Mouse (Mus musculus) gastrocnemius, postnatal 25 days (tissue): Measurements from ENCODE around the gene Galntl6. TPM values are rescaled to one million over a fixed set of nuclear protein-coding genes. Genes with fewer than 3 reads are reported as not detected.

Experiments used
- DNase-seq: peaks from one replicate; pipeline ENCODE4 v3.0.0; 2022
- total RNA-seq, 2 experiments: library from RNA; stranded (reverse); gene quantifications; 1 replicate in 1 of 2; 2 replicates in 1 of 2; pipeline ENCODE4 v1.2.3; 2021

Gene Galntl6
- total RNA-seq, 2 experiments from 2014 or later = not detected

DNA sequence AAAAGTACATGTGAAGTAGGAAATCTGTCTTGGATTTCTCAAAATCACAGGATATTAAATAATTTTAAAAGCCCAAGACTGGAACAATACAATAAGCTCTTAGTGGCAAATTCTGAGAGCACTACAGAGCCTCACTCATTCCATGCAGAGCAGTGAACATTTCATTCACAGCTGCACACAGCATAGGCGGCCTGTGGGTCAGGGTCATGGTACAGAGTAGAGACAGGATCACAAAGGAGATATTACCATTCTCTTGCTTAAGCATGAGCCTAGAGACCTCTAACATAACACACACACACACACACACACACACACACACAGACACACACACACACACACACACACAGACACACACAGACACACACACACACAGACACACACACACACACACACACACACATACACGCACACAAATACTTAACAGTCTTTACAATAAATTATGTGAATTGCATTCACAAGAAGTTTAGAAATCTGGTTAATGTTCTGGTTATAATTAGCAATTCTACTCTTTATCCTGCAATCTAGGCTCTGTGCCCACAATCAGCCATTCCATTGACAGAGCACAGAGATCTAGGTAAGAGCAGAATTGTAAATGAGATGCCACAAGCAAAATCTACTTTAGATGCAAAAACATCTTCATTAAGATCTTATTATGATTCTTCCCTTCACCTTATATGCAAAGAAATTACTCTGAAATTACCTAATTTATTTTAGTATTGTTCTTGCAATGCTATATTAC lies 653.7 kb downstream of the Galntl6 start:
- no peak for DNase-seq

DNA sequence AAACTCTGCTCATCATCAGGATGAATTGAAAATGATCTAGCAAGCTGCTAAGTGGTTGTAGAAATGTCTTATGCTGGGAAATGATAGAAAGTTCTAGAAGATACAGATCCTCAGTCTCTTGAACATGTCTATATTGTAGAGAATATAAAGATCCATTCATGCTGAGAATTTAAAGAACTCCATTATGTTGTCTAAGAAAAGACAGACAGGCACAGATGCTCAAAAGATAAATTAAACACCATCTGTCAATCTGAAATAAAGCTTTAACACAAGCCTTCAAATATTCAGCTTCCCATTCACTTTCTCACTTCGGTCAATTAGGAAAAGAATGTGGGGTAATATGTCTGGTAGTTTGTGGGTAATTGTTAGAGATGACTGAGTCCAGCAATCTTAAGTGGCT lies 658.8 kb downstream of the Galntl6 start:
- no peak for DNase-seq

DNA sequence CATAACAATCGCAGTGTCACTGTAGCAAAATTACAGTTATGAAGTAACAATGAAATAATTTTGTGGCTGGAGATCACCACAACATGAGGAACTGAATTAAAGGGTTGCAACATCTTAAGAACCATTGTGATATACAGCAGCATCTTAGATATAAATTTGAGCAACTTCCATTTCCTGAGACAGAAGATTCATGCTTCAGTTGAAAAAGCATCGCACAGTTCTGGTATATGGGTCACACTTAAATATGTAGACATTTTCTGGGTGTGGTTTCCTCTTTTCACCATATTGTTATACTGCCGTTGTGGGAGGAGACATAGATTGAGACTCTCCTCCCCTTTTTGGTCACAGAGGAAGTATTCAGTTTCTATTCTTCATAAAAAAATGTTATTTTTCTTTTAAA lies 667.6 kb downstream of the Galntl6 start:
- no peak for DNase-seq

DNA sequence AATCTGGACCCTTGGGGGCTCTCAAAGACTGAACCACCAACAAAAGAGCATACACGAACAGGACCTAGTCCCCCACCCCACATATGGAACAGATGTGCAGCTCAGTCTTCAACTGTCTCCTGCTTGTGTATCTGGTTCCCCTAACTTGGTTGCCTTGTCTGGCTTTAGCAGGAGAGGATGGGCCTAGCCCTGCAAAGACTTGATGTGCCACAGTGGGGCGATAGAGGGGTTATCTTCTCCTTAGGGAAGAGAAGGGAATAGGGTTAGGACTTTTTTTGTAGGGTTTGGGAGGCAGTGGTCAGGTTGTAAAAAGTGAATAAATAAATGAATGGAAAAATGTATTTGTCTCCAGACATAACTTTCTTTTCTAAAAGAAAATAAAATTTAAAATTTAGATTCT lies 678.2 kb downstream of the Galntl6 start:
- DNase-seq = no peak

DNA sequence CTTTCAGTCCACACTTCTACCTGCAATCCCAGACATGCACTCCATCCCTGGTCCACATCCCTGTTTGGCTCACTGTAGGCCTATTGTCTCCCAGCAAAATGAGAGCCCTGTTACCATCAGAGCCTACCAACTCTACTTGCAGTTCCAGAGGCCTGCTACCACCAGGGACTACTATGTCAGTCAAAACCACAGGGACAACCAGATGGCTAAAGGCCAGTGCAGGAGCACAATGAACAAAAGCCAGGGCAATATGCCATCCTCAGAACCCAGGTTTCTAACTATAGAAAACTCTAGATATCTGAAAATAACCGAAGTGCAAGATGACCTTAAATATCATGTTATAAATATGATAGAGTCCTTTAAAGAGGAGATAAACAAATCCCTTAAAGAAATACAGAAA lies 683.7 kb downstream of the Galntl6 start:
- no peak for DNase-seq

DNA sequence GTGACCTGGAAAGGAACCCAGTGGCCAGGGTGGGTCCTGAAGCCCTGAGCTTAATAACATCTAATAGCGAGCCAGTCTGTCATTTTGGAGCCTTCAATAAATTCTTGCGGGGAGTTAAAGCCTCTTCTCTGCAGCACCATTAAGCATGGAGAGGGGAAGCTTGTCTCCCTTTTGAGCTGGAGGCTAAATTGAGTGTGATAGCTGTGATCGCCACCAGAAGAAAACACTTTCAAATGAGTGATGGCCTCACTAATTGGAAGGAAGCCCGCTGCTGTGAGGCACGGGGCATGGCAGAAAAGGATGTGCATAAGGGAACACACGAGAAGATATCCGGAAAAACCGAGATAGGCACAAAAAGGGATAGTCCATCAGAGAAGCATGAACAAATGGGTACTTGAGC lies 694.6 kb downstream of the Galntl6 start:
- DNase-seq = no peak

DNA sequence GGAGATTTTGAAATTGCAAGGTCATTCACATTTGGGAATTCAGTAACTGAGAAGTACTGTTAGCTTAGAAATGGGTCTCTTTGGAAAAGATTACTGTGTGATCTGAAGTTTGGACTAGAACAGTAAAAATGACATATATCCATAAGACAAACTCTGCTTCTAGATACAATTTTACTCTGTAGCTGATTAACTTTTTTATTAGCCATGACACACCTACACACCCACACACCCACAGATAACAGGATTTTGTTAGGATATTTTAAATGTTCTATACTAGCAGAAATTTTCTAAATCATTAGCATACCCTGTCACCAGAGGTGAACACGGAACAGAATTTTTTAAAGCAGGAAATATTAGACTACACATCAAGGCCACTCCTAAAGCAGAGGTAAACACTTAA lies 722.7 kb downstream of the Galntl6 start:
- no peak for DNase-seq

DNA sequence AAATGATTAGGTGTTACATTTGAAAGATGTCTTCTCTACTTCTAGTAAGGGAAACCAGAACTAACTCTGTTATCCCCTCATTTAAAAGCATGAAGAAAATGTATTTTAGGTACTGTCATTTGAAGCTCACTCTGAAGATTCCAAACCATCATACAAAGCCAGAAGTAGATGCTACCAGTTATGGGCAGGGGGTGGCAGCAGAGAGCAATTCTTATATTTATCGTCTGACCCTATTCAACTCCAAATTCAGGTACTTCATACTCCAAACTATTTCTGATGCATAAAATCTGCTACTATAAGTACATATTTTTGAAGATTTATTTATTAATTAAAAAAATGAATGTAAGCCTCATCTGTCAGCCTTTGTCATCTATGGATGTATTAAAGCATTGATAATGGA lies 765.5 kb downstream of the Galntl6 start:
- no peak for DNase-seq

DNA sequence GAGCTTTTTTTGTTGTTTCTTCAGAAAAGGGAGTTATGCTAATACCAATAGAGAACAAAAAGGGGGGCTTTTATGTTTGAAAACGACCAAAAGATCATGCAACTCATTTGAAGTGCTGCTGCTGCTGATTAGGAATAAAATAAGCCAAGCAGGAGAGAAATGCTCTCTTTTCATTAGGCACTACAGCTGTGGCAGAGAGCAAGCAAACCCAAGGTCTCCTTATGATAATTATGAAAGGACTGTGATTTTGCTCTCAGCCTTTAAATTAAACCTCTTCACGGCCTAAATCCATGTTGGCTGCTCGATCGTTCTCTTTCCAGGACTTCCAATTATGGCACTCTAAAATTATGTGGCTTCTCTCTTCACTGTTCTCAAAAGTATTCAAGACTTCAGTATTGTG lies 825.7 kb downstream of the Galntl6 start:
- DNase-seq = no peak

DNA sequence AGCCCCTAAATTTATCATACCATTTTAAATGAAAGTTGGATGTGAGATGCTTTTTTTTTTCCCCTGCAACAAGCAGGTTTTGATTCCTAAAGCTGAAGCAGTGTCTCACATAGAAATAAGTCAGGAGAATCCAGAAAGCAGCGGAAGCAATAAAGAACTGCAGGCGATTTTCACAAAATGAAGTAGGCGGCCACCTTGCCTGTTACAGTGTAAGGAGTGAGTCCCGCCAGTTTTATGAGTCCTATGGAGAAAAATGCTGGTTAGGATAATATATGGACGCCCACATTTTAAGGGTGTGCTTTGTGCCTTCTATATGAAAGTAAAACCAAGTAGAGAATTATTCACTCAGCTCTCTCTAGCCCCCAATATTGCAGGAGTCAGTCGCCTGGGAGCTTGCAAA lies 827.5 kb downstream of the Galntl6 start:
- DNase-seq = no peak

DNA sequence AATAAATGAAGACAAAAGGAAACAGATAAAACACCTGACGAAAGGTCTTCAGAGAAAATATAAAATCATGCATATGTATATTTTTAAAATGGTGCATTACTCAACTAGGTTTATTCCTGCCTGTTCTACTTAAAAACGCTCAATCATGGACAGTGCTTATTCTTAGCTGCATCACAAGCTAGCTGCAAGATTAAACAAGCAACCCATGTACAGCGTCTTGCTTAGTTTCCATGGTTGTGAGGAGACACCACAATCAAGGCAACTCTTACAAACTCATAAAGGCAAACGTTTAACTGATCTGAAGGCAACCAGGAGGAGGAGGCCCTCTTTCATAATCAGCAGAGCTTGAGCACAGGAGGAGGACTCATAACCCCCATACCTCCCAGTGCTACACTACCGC lies 830.7 kb downstream of the Galntl6 start:
- DNase-seq = no peak

DNA sequence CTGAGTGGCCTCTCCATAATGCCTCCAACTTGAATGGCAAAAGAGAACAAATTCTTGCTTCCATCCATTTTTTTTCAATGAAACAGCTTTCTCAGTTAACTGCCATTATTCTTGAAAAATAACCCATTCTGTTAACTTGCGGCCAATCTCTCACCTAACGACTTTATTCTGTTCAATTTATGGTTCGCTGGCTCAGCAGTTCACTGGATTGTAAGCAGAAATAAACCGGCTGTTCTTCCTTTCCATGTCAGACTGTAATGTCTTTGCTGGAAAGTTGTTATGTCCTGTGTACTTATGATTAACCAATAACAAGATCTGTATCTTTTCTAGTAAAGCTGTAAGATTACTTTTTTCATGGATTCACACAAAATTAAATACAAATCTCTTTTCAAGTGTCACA lies 837.8 kb downstream of the Galntl6 start:
- no peak for DNase-seq

DNA sequence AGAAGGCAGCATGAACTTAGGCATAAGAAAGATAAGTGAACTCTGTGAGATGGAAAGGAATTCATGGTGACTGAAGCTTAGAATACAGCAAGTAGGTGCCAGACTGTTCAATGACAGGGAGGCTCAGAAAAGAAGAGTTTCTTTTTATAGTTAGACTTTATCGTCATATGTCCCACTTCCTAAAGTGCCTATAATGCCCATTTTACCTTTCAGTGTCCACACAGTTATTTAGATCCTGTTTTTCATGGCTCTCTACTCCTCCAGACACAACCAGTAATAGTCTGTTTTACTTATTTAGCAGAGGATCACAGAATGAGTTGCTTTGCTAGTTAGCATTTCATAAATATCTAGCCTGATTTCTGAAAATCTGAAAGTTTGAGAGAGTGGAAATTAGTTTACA lies 838.7 kb downstream of the Galntl6 start:
- DNase-seq = no peak

DNA sequence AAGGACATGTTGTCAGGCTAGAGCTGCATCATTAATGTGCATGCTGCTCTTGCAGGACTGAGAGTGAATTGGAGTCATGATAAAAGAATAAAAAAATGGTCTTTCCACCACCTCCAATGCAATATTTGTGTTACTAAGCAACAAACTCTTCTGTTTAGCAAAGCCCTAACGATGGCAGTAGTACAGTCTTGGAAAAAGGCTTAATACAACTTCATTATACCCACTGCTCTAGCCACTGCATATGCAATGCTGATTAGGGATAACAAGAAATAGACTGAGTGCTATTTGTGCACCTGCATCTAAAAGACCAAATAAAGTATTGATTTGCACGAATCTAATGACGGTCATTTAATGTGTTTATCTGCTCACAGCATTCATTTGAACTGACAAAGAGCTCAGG lies 880.2 kb downstream of the Galntl6 start:
- no peak for DNase-seq

DNA sequence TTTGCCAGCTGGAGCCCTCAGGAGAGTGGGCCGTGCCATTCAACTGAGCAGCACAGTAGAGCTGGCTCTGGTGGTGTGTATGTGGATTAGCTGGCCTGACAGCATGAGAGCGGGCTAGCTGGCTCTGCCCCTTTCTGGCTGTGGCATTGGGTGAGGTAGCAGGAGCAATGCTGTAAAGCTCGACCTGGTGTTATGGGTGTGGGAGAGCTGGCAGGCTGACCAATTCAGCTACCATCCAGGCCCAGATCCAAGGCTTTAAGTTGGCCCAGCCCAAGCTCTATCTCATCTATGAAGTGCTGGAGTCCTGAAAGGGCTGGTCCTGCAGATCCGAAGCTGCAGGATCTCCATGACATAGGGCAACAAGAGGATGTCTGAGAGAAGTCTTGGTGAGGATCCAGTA lies 886.9 kb downstream of the Galntl6 start:
- no peak for DNase-seq

DNA sequence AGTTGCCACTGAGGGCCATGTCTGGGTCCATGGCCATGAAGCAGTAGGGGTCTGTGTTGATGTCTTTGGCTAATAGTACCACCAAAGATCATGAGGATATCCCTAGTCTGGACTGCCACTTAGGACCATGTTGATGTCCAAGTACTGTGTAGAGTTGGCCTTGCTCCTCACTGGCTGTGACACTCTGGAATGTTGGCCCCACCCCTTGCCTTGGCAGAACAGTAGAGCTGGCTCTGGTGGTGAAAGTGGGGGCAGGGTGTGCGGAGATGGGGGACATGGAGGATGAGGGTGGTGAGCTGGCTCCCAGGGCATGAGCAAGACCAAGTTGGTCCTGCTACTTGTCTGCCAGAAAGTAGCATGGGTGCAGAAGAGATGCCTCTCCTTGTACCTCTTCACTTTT lies 887.3 kb downstream of the Galntl6 start:
- peak; percentile 9 for DNase-seq

DNA sequence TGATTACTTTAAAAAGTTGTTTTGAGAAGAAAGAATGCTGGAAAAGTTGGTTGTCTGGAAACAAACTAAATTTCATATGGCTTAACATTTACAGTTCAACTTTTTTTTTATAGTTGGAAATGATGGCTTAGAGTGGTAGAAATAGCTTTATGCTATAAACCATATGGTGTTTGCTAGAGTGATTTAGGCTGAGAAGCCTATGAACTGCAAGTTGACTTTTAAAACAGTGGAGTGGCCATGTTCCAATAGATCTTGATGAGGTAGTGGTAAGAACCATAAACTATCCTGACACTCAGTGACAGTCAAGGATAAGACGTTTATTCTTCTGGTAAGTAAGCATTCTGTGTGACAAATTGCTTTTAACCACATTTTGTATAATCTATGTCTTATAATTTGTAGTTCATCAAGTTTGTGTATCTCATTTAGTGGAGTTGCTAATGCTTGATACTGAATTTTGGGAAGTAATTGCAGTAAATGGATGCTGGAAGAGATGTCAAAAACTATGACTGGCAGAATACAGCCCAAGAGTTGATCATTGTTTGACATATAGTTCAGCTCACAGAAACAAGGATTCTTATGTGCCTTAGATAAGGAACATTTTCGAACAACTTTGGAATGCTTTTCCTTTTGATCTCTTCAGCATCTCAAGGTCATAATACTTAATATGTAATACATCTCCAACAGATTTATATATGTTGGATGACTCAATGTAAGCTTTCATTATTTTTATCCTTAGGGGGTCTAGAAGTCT lies 888.8 kb downstream of the Galntl6 start:
- DNase-seq = no peak

DNA sequence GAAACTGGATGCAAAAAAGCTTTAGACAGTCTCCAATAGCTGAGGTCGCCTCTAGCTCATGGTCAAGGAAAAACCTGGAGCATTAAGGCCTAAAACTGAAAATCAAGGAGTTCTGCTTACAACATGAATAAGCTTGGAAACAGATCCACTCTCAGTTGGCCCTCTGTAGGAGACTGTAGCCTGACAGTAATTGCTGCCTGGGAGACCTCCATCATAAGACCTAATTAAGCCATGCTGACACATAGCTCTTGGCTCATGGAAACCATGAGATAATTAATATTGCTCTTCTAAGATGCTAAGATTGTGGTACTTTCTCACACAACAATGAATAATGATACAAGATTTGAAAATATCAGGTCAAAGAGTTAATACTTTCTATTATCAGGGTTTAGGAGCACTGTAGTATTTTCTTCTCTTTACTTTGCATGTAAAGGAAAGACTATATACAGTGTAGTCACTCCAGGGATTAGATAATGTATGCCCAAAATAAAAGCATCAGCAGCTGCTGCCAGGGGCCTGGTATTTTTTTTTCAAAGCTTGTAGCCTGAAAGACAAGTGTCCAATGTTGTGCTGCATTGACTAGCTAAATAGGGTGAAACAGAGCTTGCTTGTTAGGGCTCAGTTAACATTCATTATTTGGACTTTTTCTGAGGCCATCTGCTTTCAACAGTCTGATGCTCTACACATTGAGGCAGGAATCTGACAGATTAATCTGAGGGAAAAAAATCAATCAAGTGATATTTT lies 922.8 kb downstream of the Galntl6 start:
- no peak for DNase-seq

DNA sequence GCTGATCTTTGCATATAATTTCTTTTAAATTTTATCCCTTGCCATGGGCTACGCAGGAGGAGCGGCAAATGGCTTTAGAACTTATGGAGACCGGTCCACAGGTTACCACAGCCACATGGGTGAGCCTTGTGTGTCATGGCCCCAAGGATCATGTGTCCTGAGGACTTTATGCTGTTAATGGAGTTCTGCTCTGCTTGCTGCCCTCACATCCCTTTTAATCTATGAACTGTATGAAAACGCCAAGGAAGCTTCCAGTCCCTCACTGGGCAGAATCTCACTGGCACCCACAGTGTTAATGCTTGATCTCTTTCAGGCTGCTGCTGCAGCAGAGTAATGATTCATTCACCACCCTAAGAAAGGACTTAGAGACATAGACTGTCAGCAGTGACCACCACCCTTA lies 935.1 kb downstream of the Galntl6 start:
- no peak for DNase-seq

DNA sequence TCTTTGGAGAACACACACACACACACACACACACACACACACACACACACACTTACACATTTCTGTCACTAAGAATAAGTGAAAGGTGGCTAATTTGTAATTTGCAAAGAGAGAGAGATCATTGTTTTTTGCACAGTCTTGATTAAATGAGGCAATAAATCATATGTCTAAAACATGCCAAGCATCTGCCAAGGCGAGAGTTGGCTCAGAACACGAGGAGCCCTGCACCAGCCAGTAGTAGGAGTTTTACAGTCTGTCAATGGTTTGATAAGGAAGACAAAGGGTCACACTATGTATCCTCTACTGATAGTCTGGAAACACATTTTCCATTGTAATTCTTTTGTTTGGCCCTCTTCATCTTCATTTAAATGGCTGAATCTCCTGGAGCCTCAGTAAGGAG lies 938.3 kb downstream of the Galntl6 start:
- no peak for DNase-seq

DNA sequence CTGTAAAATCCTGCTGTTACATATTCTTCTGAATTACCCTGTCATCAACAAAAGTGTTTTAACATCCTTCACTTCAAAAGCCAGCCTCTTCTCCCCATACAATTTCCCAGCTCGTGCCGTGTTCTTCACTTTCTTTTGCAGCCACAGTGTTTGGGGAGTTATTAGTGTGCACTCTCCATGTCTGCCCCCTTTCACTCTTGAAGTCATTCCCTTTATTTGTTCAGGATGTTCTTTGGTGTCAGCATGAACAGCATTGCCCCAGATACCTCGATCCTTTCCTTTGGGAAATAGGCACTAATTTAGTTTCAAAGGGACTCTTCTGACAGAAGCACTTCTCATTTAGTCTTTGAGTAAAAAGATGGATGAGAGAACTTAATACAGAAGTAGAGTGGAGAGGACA lies 939.6 kb downstream of the Galntl6 start:
- DNase-seq = no peak

DNA sequence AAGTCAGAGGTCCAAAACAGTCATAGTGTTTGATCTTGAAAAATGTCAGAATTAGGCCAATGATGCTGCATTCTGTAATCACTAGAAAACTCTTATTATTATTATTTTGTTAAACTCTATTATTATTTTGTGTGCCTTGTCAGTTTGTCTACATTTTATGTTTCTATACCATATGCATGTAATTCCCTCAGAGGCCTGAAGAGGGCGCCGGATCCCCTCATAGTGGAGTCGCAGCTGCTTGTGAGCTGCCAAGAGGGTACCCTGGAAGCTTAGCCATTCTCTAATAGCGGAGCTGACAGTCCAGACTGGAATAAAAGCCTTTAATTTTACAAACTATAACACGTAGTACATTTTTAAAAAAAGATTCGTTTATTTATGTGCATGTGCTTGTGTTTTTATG lies 945.8 kb downstream of the Galntl6 start:
- DNase-seq = no peak

DNA sequence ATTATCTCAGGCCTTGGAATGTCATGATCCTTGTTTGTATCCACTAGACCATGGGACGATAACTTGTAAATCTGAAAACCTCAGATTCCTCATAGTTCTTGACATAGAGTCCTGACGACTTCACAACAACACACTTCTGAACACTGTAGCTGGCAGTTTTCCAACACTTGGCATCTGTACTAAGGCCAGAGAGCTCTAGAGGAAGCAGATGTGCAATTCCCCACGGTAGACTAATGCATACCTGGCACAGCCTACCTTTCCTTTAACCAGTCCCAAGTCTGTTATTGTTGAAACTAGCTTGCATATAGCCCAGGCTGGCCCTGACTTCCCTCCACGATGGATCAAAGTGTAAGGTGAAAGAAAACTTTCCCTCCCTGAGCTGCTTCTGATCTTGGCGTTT lies 946.9 kb downstream of the Galntl6 start:
- no peak for DNase-seq
